Mouse (Mus musculus) retina, postnatal 7 days (tissue): ENCODE results near the gene Itpkb.

Experiments used
- DNase-seq: peaks from one replicate; pipeline ENCODE4 v3.0.0-alpha.2; 2012; ENCODE audit warnings: low read depth, low spot score

Itpkb gene

GRCm38 (mm10) chr1:180462983-180463475, 132.7 kb downstream of the Itpkb start:
- no peak for DNase-seq

- DNase-seq: no peak
These were observed 134.1 kb downstream of the Itpkb start for GRCm38 (mm10) chr1:180464357-180464756.

GRCm38 (mm10) chr1:180465620-180466019, 135.3 kb downstream of the Itpkb start:
- no peak for DNase-seq

- DNase-seq: no peak
These were observed 137.7 kb downstream of the Itpkb start for GRCm38 (mm10) chr1:180468004-180468403.

- no peak for DNase-seq
These were observed 143.3 kb downstream of the Itpkb start for GRCm38 (mm10) chr1:180473566-180473965.
